Mouse (Mus musculus): ENCODE results near the gene Kctd15.

DNA sequence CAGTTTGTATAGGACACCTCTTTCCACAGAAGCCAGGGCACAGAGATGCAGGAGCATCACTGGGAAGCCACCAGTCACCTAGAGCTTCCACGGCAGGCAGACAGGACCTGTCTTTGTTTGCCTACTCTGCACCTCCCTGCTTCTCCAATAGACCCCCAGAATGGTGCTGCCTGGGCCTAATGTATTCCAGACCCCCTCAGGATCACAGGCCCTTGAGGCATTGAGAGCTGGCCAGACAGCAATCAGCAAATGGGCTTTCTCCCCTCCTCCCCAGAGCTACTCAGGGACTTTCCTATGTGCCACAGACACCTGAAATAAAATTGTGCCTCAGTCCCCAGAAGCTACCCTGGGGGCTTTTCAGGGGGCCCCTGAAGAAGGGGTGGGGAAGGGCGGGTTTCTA lies 5.2 kb downstream of the Kctd15 start:
- TF ChIP-seq GATA1 (IDR thresholded peaks at IDR 0.05; ENCODE audit: borderline replicate concordance, low read length) (no peak), FLI1 (IDR thresholded peaks at IDR 0.05; ENCODE audit: low read length) (no peak)

Measured in megakaryocyte, embryonic 14.5 days (primary cell).